Mouse (Mus musculus) embryonic facial prominence, embryonic 12.5 days (tissue): ENCODE results near the gene Dusp5. TPM values are rescaled to one million over a fixed set of nuclear protein-coding genes. Genes with fewer than 3 reads are reported as not detected.
"Not testable (repeated sequence)": the region's sequence is repeated elsewhere in the genome, so short reads cannot be mapped to it uniquely, and the experiment has no call there.

Source experiments
- ATAC-seq: fragments of 200-750 bp; cut with Nextera tagmentation; 2 replicates; pipeline ENCODE4 v1.8.0; 2017; ENCODE audit not compliant: insufficient number of reproducible peaks, insufficient read depth, low FRiP score, low TSS enrichment
- H3K27ac ChIP-seq: fragments of 300-500 bp; sonication (generic); 2 replicates; pipeline ENCODE4 v1.5.1; 2016; ENCODE audit warnings: mild to moderate bottlenecking
- H3K27me3 ChIP-seq: fragments of 300-500 bp; sonication (generic); 2 replicates; pipeline ENCODE4 v1.6.1; 2016; ENCODE audit warnings: mild to moderate bottlenecking, moderate library complexity
- H3K36me3 ChIP-seq: fragments of 300-500 bp; sonication (generic); 2 replicates; pipeline ENCODE4 v1.6.1; 2016; ENCODE audit warnings: mild to moderate bottlenecking
- H3K4me1 ChIP-seq: fragments of 300-500 bp; sonication (generic); 2 replicates; pipeline ENCODE4 v1.6.1; 2016
- H3K4me2 ChIP-seq: fragments of 300-500 bp; sonication (generic); replicated peaks from 2 replicates; pipeline ENCODE4 v1.6.1; 2016; ENCODE audit warnings: mild to moderate bottlenecking, moderate library complexity
- H3K4me3 ChIP-seq: fragments of 300-500 bp; sonication (generic); 2 replicates; pipeline ENCODE4 v1.5.1; 2016; ENCODE audit warnings: mild to moderate bottlenecking
- H3K9ac ChIP-seq: fragments of 300-500 bp; sonication (generic); 2 replicates; pipeline ENCODE4 v1.6.1; 2016; ENCODE audit warnings: mild to moderate bottlenecking, moderate library complexity
- H3K9me3 ChIP-seq: fragments of 300-500 bp; sonication (generic); 2 replicates; pipeline ENCODE4 v1.6.1; 2016; ENCODE audit warnings: mild to moderate bottlenecking, moderate library complexity
- WGBS: fragments of 180-500 bp; shearing (Covaris S2); methylation state at CpG from one replicate; pipeline ENCODE4 v1.1.7; 2016; 5-methylcytosine and 5-hydroxymethylcytosine counted together
- polyA plus RNA-seq: library from polyadenylated mRNA; unstranded; fragments of >200 nt; fragmentation: Nextera tagmentation; extraction: Ambion mirVana; gene quantifications from 2 replicates; pipeline ENCODE4 v1.2.1, GENCODE M21; 2016

Dusp5 gene
- polyA plus RNA-seq, 1 experiment from 2014 or later = 5.2 TPM

DNA sequence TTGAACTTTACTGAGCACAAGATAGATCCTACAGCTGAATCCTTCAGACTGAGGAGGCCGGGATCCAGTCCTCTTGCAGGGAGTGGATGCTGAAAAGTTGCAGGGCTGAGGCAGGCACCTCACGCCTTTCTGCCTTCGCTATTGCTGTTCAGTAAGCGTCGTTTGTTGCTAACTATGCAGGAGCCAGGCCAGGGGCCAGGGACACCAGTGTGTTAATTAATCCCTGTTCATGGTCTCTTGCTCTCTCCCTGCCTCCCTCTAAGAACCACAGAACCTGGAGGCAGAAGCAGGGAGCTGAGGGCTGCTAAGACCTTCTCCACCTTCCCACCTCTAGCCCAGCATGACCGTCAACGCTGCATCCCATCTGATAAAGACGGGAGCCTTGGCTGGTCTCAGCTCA is 29.9 kb upstream of the Dusp5 start:
- Histone ChIP-seq H3K27me3 (no peaks in the 10 kb centered on the region), H3K4me3 (no peak overlapping the region), H3K9ac (no peak overlapping the region), H3K9me3 (no peaks in the 10 kb centered on the region), H3K36me3 (no peaks in the 10 kb centered on the region), H3K4me1 (peaks cover 5% of the 10 kb centered on the region; the same call in 1 of the 2 replicates), H3K4me2 (no peak overlapping the region), H3K27ac (no peak overlapping the region)
- 91% methylated on average over 8 of the region's 8 CpGs for WGBS
- ATAC-seq = no peak

GRCm38 (mm10) chr19:53499451-53499940 is 29.4 kb upstream of the Dusp5 start:
- Histone ChIP-seq H3K36me3 (no peaks in the 10 kb centered on the region), H3K4me3 (no peak overlapping the region), H3K9ac (no peak overlapping the region), H3K9me3 (no peaks in the 10 kb centered on the region), H3K27me3 (no peaks in the 10 kb centered on the region), H3K4me2 (no peak overlapping the region), H3K4me1 (peaks cover 5% of the 10 kb centered on the region; the same call in 1 of the 2 replicates), H3K27ac (no peak overlapping the region)
- WGBS = 85% methylated on average over 4 of the region's 4 CpGs
- no peak for ATAC-seq

DNA sequence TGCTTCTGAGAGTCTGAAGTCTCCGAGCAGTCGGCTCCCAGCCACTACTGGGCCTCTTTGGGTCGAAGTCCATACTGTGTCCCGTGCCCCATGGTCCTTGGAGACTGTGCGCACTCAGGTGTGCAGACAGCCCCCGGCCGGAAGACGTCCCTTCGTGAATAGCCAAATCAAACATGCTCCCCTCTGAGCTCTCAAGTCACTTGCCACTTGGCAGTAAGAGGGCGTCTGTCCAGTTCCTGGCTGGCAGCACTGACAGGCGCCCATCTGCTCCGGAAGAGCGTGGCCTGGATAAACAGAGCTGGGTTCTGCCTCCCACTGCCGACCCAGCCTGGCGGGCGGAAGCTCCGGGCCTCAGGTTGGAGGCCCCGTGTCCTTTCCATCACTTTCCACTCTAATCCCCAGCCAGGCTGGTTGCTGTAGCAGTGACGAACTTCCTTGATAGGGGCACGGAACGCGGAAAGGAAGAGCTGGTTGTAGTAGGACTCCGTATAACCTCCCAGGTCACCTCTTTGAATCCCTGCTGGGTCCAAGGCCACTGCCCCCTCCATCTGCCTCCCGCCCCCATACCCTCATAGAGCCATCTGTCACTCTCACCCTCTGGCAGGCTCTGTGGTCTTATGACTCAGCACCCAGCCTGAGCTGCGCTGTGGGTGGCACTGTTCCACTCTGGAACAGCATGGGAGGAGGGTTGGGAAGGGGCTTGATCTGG is 28.5 kb upstream of the Dusp5 start:
- Histone ChIP-seq H3K27me3 (no peaks in the 10 kb centered on the region), H3K4me3 (no peak overlapping the region), H3K4me1 (peaks cover 5% of the 10 kb centered on the region; the same call in 1 of the 2 replicates), H3K9me3 (no peaks in the 10 kb centered on the region), H3K27ac (no peak overlapping the region), H3K4me2 (no peak overlapping the region), H3K36me3 (no peaks in the 10 kb centered on the region), H3K9ac (no peak overlapping the region)
- no peak for ATAC-seq
- WGBS = 79% methylated on average over 25 of the region's 25 CpGs

GRCm38 (mm10) chr19:53501239-53501638 is 27.7 kb upstream of the Dusp5 start:
- not testable (repeated sequence) for H3K4me1 ChIP-seq

DNA sequence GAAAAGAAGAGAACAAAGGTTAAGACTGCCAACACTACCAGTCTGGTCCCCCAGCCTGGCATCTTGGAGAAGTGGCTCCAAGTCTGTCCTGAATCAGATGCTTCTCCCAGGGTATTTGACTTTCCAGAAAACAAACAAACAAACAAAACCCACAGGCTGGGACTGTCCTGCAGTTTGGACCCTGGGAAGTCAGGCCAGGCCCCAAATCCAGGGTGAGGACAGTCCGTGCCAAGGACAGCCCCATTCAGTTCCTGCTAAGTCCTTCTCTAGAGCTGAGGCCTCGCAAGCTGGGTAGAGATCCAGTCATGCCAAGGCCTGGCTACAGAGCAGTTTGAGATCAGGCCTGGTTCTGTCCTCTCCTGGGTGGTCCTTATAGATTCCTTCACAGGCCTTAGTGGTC is 27.1 kb upstream of the Dusp5 start:
- Histone ChIP-seq H3K27me3 (no peaks in the 10 kb centered on the region), H3K4me1 (peaks cover 5% of the 10 kb centered on the region; the same call in 1 of the 2 replicates), H3K9me3 (no peaks in the 10 kb centered on the region), H3K4me2 (no peak overlapping the region), H3K27ac (no peak overlapping the region), H3K36me3 (no peaks in the 10 kb centered on the region), H3K9ac (no peak overlapping the region), H3K4me3 (no peak overlapping the region)
- WGBS = 91% methylated on average over 2 of the region's 2 CpGs
- ATAC-seq = no peak

More at GRCm38 (mm10) chr19:53501239-53501638, 27.7 kb upstream of the Dusp5 start:
- H3K9ac ChIP-seq, H3K4me2 ChIP-seq, ATAC-seq, H3K36me3 ChIP-seq, H3K4me3 ChIP-seq, H3K9me3 ChIP-seq, H3K27me3 ChIP-seq, H3K27ac ChIP-seq: not testable (repeated sequence)
- WGBS = 86% methylated on average over 7 of the region's 7 CpGs

DNA sequence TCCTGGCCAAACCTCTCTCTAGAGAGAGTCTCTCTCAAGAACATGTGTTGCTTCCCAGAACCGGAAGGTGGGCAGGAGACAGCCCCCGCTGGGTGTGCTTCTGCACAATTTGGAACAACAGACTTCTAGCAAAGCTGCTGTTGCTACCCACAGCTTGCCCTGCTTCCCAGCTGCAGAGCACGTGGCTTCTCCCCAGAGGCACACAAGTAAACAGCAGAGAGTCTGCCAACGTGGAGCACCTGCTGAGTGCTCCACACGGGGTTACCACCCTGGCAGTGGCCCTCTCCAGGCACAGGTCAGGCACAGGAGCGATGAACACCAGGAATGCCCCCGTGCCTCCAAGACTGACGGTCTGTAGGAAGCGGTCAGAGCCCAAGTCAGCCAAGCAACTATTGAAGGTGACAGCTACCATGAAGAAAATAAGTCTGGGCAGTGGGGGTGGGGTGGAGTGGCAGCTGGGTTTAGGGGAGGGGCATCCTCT is 26.0 kb upstream of the Dusp5 start:
- no peak overlapping the region for H3K27ac ChIP-seq
- no peaks in the 10 kb centered on the region for H3K36me3 ChIP-seq
- H3K9ac ChIP-seq = no peak overlapping the region
- H3K4me2 ChIP-seq = no peak overlapping the region
- WGBS = 47% methylated on average over 9 of the region's 9 CpGs
- H3K27me3 ChIP-seq = no peaks in the 10 kb centered on the region
- H3K4me3 ChIP-seq = no peak overlapping the region
- no peaks in the 10 kb centered on the region for H3K9me3 ChIP-seq
- peaks cover 5% of the 10 kb centered on the region; the same call in 1 of the 2 replicates for H3K4me1 ChIP-seq
- no peak for ATAC-seq

- Histone ChIP-seq H3K4me2 (no peak overlapping the region), H3K9ac (no peak overlapping the region), H3K4me3 (no peak overlapping the region), H3K27me3 (no peaks in the 10 kb centered on the region), H3K36me3 (no peaks in the 10 kb centered on the region), H3K4me1 (peaks cover 5% of the 10 kb centered on the region; the same call in 1 of the 2 replicates), H3K9me3 (no peaks in the 10 kb centered on the region), H3K27ac (no peak overlapping the region)
- 91% methylated on average over 7 of the region's 7 CpGs for WGBS
- ATAC-seq = no peak
Observed at GRCm38 (mm10) chr19:53504181-53504580, 24.7 kb upstream of the Dusp5 start.

- no peaks in the 10 kb centered on the region for H3K27me3 ChIP-seq
- no peaks in the 10 kb centered on the region for H3K9me3 ChIP-seq
- H3K4me1 ChIP-seq = peaks cover 5% of the 10 kb centered on the region; the same call in 1 of the 2 replicates
- no peak overlapping the region for H3K9ac ChIP-seq
- no peak overlapping the region for H3K4me2 ChIP-seq
- WGBS = 81% methylated on average over 10 of the region's 10 CpGs
- no peak overlapping the region for H3K4me3 ChIP-seq
- no peak for ATAC-seq
- no peaks in the 10 kb centered on the region for H3K36me3 ChIP-seq
- H3K27ac ChIP-seq = no peak overlapping the region
Observed at GRCm38 (mm10) chr19:53505728-53506127, 23.2 kb upstream of the Dusp5 start.

DNA sequence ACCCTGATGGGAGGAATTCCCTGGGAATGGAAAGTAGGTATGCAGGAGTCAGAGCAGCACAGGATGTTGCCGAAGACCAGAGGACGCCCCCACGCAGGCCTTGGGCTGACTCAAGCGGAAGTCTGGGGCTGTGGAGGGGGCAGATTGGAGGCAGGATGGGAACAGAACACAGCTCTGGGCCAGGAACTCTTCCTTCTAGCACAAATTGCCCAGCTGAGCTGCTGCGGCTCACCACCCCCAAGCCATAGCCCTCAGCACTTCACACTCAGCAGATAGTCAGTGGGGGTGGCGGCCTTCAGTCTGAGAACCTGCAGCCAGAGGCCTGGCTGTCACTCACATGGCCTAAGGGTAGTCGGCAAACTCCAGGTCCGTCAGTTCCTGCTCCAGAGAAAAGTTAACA is 21.4 kb upstream of the Dusp5 start:
- Histone ChIP-seq H3K27ac (no peak overlapping the region), H3K4me3 (no peak overlapping the region), H3K27me3 (no peaks in the 10 kb centered on the region), H3K9me3 (no peaks in the 10 kb centered on the region), H3K4me1 (peaks cover 5% of the 10 kb centered on the region; the same call in 1 of the 2 replicates), H3K4me2 (no peak overlapping the region), H3K9ac (no peak overlapping the region), H3K36me3 (no peaks in the 10 kb centered on the region)
- 43% methylated on average over 8 of the region's 8 CpGs for WGBS
- ATAC-seq = no peak

DNA sequence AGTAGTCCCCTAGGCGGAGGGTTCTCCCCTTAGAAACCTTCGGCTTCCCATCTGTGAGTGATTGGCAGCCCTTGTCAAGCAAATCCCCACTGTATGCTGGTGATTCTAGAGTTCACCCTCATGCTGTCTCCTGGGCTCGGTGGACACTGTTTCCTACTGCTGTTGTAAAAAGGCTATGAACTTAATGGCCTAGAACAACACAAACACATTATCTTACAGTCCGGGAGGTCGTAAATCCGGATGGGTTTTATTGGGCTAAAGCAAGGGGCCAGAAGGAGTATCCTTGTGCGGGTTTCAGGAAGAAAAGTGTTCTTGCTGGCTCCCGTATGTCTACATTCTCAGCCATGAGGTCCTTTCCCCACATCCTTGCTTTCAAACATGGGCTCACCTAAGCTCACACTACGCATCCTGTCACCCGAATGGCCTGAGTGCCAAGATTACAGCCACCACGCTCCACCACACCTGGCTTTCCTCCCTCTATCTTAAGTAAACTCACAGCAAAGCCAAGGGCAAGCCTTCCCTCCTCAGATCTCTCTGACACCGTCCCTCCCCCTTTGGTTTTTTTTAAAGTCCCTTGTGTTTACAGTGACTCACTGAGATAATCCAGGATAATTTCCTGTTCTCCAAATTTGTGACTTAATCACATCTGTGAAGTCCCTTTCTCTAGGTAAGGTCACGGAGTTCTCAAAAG is 17.5 kb upstream of the Dusp5 start:
- H3K4me3 ChIP-seq = no peak overlapping the region
- H3K27me3 ChIP-seq = no peaks in the 10 kb centered on the region
- H3K4me1 ChIP-seq = peaks cover 4% of the 10 kb centered on the region; the same call in 1 of the 2 replicates
- no peaks in the 10 kb centered on the region for H3K36me3 ChIP-seq
- no peak overlapping the region for H3K27ac ChIP-seq
- no peaks in the 10 kb centered on the region for H3K9me3 ChIP-seq
- WGBS = 67% methylated on average over 13 of the region's 13 CpGs
- no peak overlapping the region for H3K4me2 ChIP-seq
- no peak overlapping the region for H3K9ac ChIP-seq
- no peak for ATAC-seq

GRCm38 (mm10) chr19:53517370-53518096 is 11.4 kb upstream of the Dusp5 start:
- Histone ChIP-seq H3K4me2 (no peak overlapping the region), H3K9ac (no peak overlapping the region), H3K27ac (no peak overlapping the region), H3K27me3 (no peaks in the 10 kb centered on the region), H3K36me3 (no peaks in the 10 kb centered on the region), H3K4me1 (peaks cover 9% of the 10 kb centered on the region; the same call in 1 of the 2 replicates), H3K4me3 (no peak overlapping the region), H3K9me3 (no peaks in the 10 kb centered on the region)
- no peak for ATAC-seq
- WGBS = 32% methylated on average over 18 of the region's 18 CpGs
